Mouse (Mus musculus) lung, postnatal 25 days (tissue): ENCODE measurements around the gene Ppp6r1.
"Not testable (repeated sequence)": the region's sequence is repeated elsewhere in the genome, so short reads cannot be mapped to it uniquely, and the experiment has no call there.

Source experiments
- DNase-seq: peaks from one replicate; pipeline ENCODE4 v3.0.0; 2022; ENCODE audit warnings: low spot score

Gene Ppp6r1

GRCm38 (mm10) chr7:4612956-4613355 is 45.9 kb downstream of the Ppp6r1 start:
- no peak for DNase-seq

GRCm38 (mm10) chr7:4612386-4612785 is 46.4 kb downstream of the Ppp6r1 start:
- no peak for DNase-seq

GRCm38 (mm10) chr7:4611921-4612341 is 46.9 kb downstream of the Ppp6r1 start:
- no peak for DNase-seq

- no peak for DNase-seq
Observed at GRCm38 (mm10) chr7:4611511-4611910, 47.3 kb downstream of the Ppp6r1 start.

GRCm38 (mm10) chr7:4608002-4608401 is 50.8 kb downstream of the Ppp6r1 start:
- DNase-seq: no peak

GRCm38 (mm10) chr7:4603873-4604272 is 54.9 kb downstream of the Ppp6r1 start, which contains the start of gene Ptprh:
Gene Ptprh (minus strand): TSS chr7:4604041.
- no peak for DNase-seq

GRCm38 (mm10) chr7:4602969-4603368 is 55.9 kb downstream of the Ppp6r1 start:
- DNase-seq: no peak

GRCm38 (mm10) chr7:4597046-4597445 is 61.8 kb downstream of the Ppp6r1 start:
- DNase-seq: not testable (repeated sequence)
